Mouse (Mus musculus): ENCODE results near the gene Tmc6.

Gene Tmc6

GRCm38 (mm10) chr11:117759267-117759666 is 22.7 kb downstream of the Tmc6 start:
- no peak for DNase-seq (ENCODE audit: low read depth, low spot score)

GRCm38 (mm10) chr11:117755891-117756290 is 26.1 kb downstream of the Tmc6 start:
- no peak for DNase-seq (ENCODE audit: low read depth, low spot score)

GRCm38 (mm10) chr11:117751544-117751943 is 30.5 kb downstream of the Tmc6 start:
- DNase-seq (ENCODE audit: low read depth, low spot score) = peak; percentile 88

- no peak for DNase-seq (ENCODE audit: low read depth, low spot score)
Observed at GRCm38 (mm10) chr11:117749414-117749813, 32.6 kb downstream of the Tmc6 start.

- no peak for DNase-seq (ENCODE audit: low read depth, low spot score)
Observed at GRCm38 (mm10) chr11:117748628-117749027, 33.4 kb downstream of the Tmc6 start.

- no peak for DNase-seq (ENCODE audit: low read depth, low spot score)
Observed at GRCm38 (mm10) chr11:117743454-117744030, 38.5 kb downstream of the Tmc6 start.

- no peak for DNase-seq (ENCODE audit: low read depth, low spot score)
Observed at GRCm38 (mm10) chr11:117742715-117743114, 39.3 kb downstream of the Tmc6 start.

GRCm38 (mm10) chr11:117742243-117742642 is 39.8 kb downstream of the Tmc6 start:
- no peak for DNase-seq (ENCODE audit: low read depth, low spot score)

- DNase-seq (ENCODE audit: low read depth, low spot score) = no peak
Observed at GRCm38 (mm10) chr11:117741128-117741527, 40.9 kb downstream of the Tmc6 start.

- no peak for DNase-seq (ENCODE audit: low read depth, low spot score)
Observed at GRCm38 (mm10) chr11:117738123-117738522, 43.9 kb downstream of the Tmc6 start.

- DNase-seq (ENCODE audit: low read depth, low spot score) = no peak
Observed at GRCm38 (mm10) chr11:117736037-117736689, 45.8 kb downstream of the Tmc6 start.

- DNase-seq (ENCODE audit: low read depth, low spot score) = no peak
Observed at GRCm38 (mm10) chr11:117731470-117731869, 50.5 kb downstream of the Tmc6 start.

GRCm38 (mm10) chr11:117730490-117730838 is 51.5 kb downstream of the Tmc6 start:
- peak; percentile 22 for DNase-seq (ENCODE audit: low read depth, low spot score)

GRCm38 (mm10) chr11:117729798-117730489 is 52.1 kb downstream of the Tmc6 start:
- no peak for DNase-seq (ENCODE audit: low read depth, low spot score)

GRCm38 (mm10) chr11:117729341-117729740 is 52.7 kb downstream of the Tmc6 start:
- DNase-seq (ENCODE audit: low read depth, low spot score) = no peak

GRCm38 (mm10) chr11:117728841-117729240 is 53.2 kb downstream of the Tmc6 start:
- no peak for DNase-seq (ENCODE audit: low read depth, low spot score)

- DNase-seq (ENCODE audit: low read depth, low spot score) = no peak
Observed at GRCm38 (mm10) chr11:117728245-117728644, 53.8 kb downstream of the Tmc6 start.

- no peak for DNase-seq (ENCODE audit: low read depth, low spot score)
Observed at GRCm38 (mm10) chr11:117727031-117727430, 55.0 kb downstream of the Tmc6 start.

GRCm38 (mm10) chr11:117724604-117725301 is 57.2 kb downstream of the Tmc6 start:
- no peak for DNase-seq (ENCODE audit: low read depth, low spot score)

GRCm38 (mm10) chr11:117718838-117719237 is 63.2 kb downstream of the Tmc6 start:
- peak; percentile 55 for DNase-seq (ENCODE audit: low read depth, low spot score)

Measured in A20 (cell line).